Mouse (Mus musculus): Measurements from ENCODE around the gene Defb21.

The Defb21 gene

DNA sequence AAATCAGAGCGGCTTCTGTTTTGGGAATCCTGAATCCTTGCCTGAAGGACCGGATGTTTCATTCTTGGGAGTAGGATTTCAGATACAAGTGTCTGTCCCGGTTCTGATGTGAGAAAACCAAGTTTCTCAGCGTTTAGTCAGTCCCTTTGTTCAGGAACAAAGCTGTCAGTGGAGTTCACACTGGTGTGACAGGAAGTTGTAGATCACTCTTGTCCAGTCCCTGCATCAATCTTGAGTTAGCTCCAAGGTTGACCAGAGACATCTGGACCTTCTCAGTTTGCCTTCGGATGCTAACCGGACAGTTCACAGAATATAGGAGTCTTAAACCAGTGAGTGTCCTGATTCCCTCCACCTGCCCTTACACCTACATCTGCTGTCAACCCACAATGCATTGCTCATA, 35.2 kb downstream of the Defb21 start:
- no peak for DNase-seq (ENCODE audit: low spot score)

GRCm38 (mm10) chr2:152608719-152609118, 36.2 kb downstream of the Defb21 start:
- no peak for DNase-seq (ENCODE audit: low spot score)

DNA sequence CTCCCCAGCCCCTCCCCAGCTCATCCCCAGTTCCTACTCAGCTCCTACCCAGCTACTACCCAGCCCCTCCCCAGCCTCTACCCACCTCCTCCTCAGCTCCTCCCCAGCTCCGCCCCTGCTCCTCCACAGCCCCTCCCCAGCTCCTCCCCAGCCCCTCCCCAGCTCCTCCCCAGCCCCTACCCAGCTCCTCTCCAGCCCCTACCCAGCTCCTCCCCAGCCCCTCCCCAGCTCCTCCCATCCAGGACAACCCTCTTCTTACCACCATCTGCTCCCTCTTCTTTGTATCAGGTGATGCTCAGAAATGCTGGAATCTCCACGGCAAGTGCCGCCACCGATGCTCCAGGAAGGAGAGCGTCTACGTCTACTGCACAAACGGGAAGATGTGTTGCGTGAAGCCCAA, 39.6 kb downstream of the Defb21 start:
- no peak for DNase-seq (ENCODE audit: low spot score)

DNA sequence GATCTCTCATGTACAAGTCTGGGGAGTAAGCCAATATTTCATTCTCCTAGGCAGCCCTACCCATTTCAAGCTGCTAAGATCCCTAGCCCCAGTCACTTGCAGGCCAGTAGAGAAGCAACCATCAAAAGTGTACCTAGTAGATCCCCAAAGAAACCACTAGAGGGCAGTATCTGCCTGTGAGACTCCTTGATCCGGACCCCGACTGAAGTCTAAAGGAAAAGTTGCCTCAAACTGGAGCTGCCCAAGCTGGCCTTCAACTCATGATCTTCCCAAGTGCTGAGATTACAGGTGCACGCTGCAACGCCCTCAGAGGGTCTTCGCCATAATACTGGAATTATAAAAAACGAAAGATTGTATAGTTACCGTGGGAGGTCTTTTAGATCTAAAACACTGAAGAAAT, 43.0 kb downstream of the Defb21 start:
- DNase-seq (ENCODE audit: low spot score), result no peak

DNA sequence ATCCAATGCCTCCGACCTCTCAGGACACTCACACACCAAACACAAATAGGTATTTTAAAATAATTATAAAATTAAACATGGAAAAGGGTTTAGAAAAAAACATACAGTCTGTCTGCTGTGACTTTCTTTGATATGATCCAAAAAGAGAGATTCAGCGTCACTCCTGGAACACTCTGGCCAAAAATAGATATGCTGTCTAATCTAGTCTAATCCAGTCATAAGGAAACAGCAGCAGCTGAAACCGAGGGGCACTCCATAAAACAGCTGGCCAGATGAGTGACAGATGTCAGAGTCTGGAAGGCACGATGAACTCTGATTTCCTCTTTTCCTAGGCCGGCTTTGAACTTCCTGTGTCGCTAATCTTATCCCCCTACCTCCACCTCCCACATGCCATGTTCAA, 43.9 kb downstream of the Defb21 start:
- DNase-seq (ENCODE audit: low spot score), result no peak

GRCm38 (mm10) chr2:152617374-152617773, 44.8 kb downstream of the Defb21 start:
- DNase-seq (ENCODE audit: low spot score), result no peak

- DNase-seq (ENCODE audit: low spot score), result no peak
Observed at GRCm38 (mm10) chr2:152620367-152621134, 48.0 kb downstream of the Defb21 start.

- DNase-seq (ENCODE audit: low spot score), result no peak
Observed at GRCm38 (mm10) chr2:152622151-152622550, 49.6 kb downstream of the Defb21 start.

- DNase-seq (ENCODE audit: low spot score), result no peak
Observed at GRCm38 (mm10) chr2:152622953-152623352, 50.4 kb downstream of the Defb21 start, which contains the start of gene Defb25. TSS of gene Defb25 (minus strand) at chr2:152623053.

Data from urinary bladder, postnatal 10 days (tissue).